Mouse (Mus musculus) embryonic fibroblast, embryonic 13.5 days (primary cell): ENCODE measurements at regions not wholly inside any gene's neighbourhood (a gene's known extent, or its start where the extent isn't known, plus 50 kb on each side); places are given as distances from the start of the nearest gene placed in this dataset.

Experiments
- CTCF ChIP-seq: IDR thresholded peaks from 2 replicates; pipeline ENCODE4 v1.5.1; 2011; ENCODE audit warnings: mild to moderate bottlenecking, control low read depth, low read length, moderate library complexity, borderline replicate concordance; ENCODE audit not compliant: insufficient read depth
- POLR2A ChIP-seq: IDR thresholded peaks from 2 replicates; pipeline ENCODE4 v1.6.1; 2011; ENCODE audit warnings: low read depth, mild to moderate bottlenecking, control low read depth, low read length, moderate library complexity

GRCm38 (mm10) chr7:70952318-70952959 is 398.8 kb downstream of the Gm10295 start:
- TF ChIP-seq CTCF (no peak), POLR2A (no peak)
